Mouse (Mus musculus): ENCODE measurements around the gene Smad6. TPM values are rescaled to one million over a fixed set of nuclear protein-coding genes. Genes with fewer than 3 reads are reported as not detected.

Smad6 gene
- polyA plus RNA-seq, 1 experiment from 2014 or later, result 10.6 TPM

DNA sequence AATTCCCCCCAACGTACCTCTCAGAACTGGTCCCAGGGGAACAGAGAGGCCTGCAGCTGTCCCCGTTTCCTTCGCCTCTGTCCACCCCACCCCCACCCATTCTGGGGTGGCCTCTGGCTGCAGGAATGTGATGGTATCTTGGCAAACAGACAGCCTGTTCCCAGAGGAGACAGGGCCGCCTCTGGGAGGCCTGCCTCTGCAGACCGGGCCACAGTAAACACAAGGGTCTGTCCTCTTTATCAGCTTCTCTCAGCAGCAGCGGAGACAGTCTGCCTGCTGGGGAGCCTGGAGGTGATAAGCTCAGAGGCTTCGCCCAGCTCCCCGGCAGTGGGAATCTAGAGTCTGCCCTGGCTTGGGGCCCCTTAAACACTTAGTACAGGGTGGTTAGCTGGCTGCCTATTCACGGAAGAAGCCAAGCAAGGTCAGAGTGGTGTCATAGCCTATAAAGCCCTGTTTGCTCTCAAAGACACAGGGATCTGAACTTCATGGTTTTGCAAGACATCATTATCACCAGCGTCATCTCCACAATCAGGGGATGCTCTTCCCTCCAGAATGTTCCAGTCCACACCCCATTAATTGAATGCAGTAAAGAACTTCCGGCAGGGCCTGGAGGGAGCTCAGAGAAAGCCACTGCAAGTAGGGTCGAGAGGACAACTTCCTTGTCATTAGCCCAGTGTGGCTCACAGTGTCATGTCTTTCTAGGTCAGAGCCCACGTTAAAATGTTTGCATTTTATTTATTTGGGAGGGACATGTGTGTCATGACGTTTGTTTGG, 23.4 kb upstream of the Smad6 start:
- H3K4me3 ChIP-seq (replicated peaks; ENCODE audit: low read depth, low read length), result no peak overlapping the region
- peaks cover 18% of the 10 kb centered on the region for H3K4me1 ChIP-seq (replicated peaks; ENCODE audit: insufficient read depth, low read length)
- peak overlapping the region; percentile 86 for H3K27ac ChIP-seq
- H3K27me3 ChIP-seq (ENCODE audit: insufficient read depth, low read length), result no peaks in the 10 kb centered on the region
- no peak overlapping the region for H3K4me2 ChIP-seq (ENCODE audit: low read length)
- no peaks in the 10 kb centered on the region for H3K9me3 ChIP-seq (replicated peaks; ENCODE audit: low read length)
- peak; percentile 82 for DNase-seq (ENCODE audit: low spot score)
- WGBS, result 20% methylated on average over 14 of the region's 14 CpGs
- ATAC-seq (replicated peaks; ENCODE audit: low FRiP score, low read depth), result peak; percentile 62; the same call in 1 of the 2 replicates
- H3K36me3 ChIP-seq (ENCODE audit: insufficient read depth, low read length), result no peaks in the 10 kb centered on the region
- TF ChIP-seq CTCF (IDR thresholded peaks at IDR 0.05; ENCODE audit: low read depth), result peak; percentile 14; the same call in 1 of the 2 replicates
- H3K9ac ChIP-seq (ENCODE audit: low read depth, low read length), result no peak overlapping the region

DNA sequence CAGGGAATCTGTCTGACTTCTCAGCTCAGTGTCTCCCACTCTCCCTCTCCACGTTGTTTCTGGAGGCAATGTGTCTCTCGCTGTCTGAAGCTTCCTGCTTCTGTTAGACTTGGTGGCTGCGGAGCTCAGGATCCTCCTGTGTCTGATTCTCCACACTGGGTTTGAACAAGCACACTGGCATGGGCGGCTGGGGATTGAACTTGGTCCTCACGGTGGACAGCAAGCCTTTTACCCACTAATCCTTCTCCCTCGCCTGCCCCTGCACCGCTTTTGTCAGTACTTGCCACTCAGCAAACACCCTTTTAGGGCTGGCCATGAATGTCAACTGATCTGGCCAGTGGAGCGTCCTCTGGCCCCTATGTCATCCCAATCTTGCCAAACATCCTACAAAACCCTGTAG, 22.5 kb upstream of the Smad6 start:
- Histone ChIP-seq H3K4me1 (replicated peaks; ENCODE audit: insufficient read depth, low read length) (peaks cover 12% of the 10 kb centered on the region), H3K36me3 (ENCODE audit: insufficient read depth, low read length) (no peaks in the 10 kb centered on the region), H3K27me3 (ENCODE audit: insufficient read depth, low read length) (no peaks in the 10 kb centered on the region), H3K9ac (ENCODE audit: low read depth, low read length) (no peak overlapping the region), H3K4me2 (ENCODE audit: low read length) (no peak overlapping the region), H3K27ac (peak overlapping the region; percentile 86), H3K4me3 (replicated peaks; ENCODE audit: low read depth, low read length) (no peak overlapping the region), H3K9me3 (replicated peaks; ENCODE audit: low read length) (no peaks in the 10 kb centered on the region)
- no peak for ATAC-seq (replicated peaks; ENCODE audit: low FRiP score, low read depth)
- no peak for TF ChIP-seq CTCF (IDR thresholded peaks at IDR 0.05; ENCODE audit: low read depth)
- WGBS, result 76% methylated on average over 8 of the region's 8 CpGs
- no peak for DNase-seq (ENCODE audit: low spot score)

- TF ChIP-seq CTCF (IDR thresholded peaks at IDR 0.05; ENCODE audit: low read depth), result no peak
- Histone ChIP-seq H3K27me3 (ENCODE audit: insufficient read depth, low read length) (no peaks in the 10 kb centered on the region), H3K4me3 (replicated peaks; ENCODE audit: low read depth, low read length) (no peak overlapping the region), H3K4me1 (replicated peaks; ENCODE audit: insufficient read depth, low read length) (peaks cover 12% of the 10 kb centered on the region), H3K9ac (ENCODE audit: low read depth, low read length) (no peak overlapping the region), H3K27ac (no peak overlapping the region), H3K36me3 (ENCODE audit: insufficient read depth, low read length) (no peaks in the 10 kb centered on the region), H3K9me3 (replicated peaks; ENCODE audit: low read length) (no peaks in the 10 kb centered on the region), H3K4me2 (ENCODE audit: low read length) (no peak overlapping the region)
- ATAC-seq (replicated peaks; ENCODE audit: low FRiP score, low read depth) (no peak), DNase-seq (ENCODE audit: low spot score) (no peak)
- 77% methylated on average over 4 of the region's 4 CpGs for WGBS
Measured at GRCm38 (mm10) chr9:64042911-64043310, 21.1 kb upstream of the Smad6 start.

GRCm38 (mm10) chr9:64042216-64042615, 20.4 kb upstream of the Smad6 start:
- H3K4me2 ChIP-seq (ENCODE audit: low read length), result no peak overlapping the region
- no peak for DNase-seq (ENCODE audit: low spot score)
- no peak overlapping the region for H3K27ac ChIP-seq
- ATAC-seq (replicated peaks; ENCODE audit: low FRiP score, low read depth), result no peak
- no peaks in the 10 kb centered on the region for H3K9me3 ChIP-seq (replicated peaks; ENCODE audit: low read length)
- TF ChIP-seq CTCF (IDR thresholded peaks at IDR 0.05; ENCODE audit: low read depth), result no peak
- H3K4me1 ChIP-seq (replicated peaks; ENCODE audit: insufficient read depth, low read length), result peaks cover 12% of the 10 kb centered on the region
- no peaks in the 10 kb centered on the region for H3K36me3 ChIP-seq (ENCODE audit: insufficient read depth, low read length)
- 70% methylated on average over 8 of the region's 8 CpGs for WGBS
- H3K9ac ChIP-seq (ENCODE audit: low read depth, low read length), result no peak overlapping the region
- H3K27me3 ChIP-seq (ENCODE audit: insufficient read depth, low read length), result no peaks in the 10 kb centered on the region
- H3K4me3 ChIP-seq (replicated peaks; ENCODE audit: low read depth, low read length), result no peak overlapping the region

- WGBS, result 73% methylated on average over 6 of the region's 6 CpGs
- ATAC-seq (replicated peaks; ENCODE audit: low FRiP score, low read depth) (no peak), DNase-seq (ENCODE audit: low spot score) (no peak)
- no peaks in the 10 kb centered on the region for H3K36me3 ChIP-seq (ENCODE audit: insufficient read depth, low read length)
- no peak for TF ChIP-seq CTCF (IDR thresholded peaks at IDR 0.05; ENCODE audit: low read depth)
- no peak overlapping the region for H3K4me2 ChIP-seq (ENCODE audit: low read length)
- no peaks in the 10 kb centered on the region for H3K9me3 ChIP-seq (replicated peaks; ENCODE audit: low read length)
- H3K4me1 ChIP-seq (replicated peaks; ENCODE audit: insufficient read depth, low read length), result 0 out of 2 replicates have a peak, but pooled peaks cover 1% of the 10 kb centered on the region
- H3K27ac ChIP-seq, result no peak overlapping the region
- no peak overlapping the region for H3K4me3 ChIP-seq (replicated peaks; ENCODE audit: low read depth, low read length)
- no peaks in the 10 kb centered on the region for H3K27me3 ChIP-seq (ENCODE audit: insufficient read depth, low read length)
- H3K9ac ChIP-seq (ENCODE audit: low read depth, low read length), result no peak overlapping the region
Measured at GRCm38 (mm10) chr9:64029908-64030631, 8.2 kb upstream of the Smad6 start.

- H3K4me2 ChIP-seq (ENCODE audit: low read length), result no peak overlapping the region
- H3K4me3 ChIP-seq (replicated peaks; ENCODE audit: low read depth, low read length), result no peak overlapping the region
- H3K27ac ChIP-seq, result no peak overlapping the region
- H3K27me3 ChIP-seq (ENCODE audit: insufficient read depth, low read length), result no peaks in the 10 kb centered on the region
- ATAC-seq (replicated peaks; ENCODE audit: low FRiP score, low read depth), result no peak
- H3K4me1 ChIP-seq (replicated peaks; ENCODE audit: insufficient read depth, low read length), result 0 out of 2 replicates have a peak, but pooled peaks cover 10% of the 10 kb centered on the region
- no peak overlapping the region for H3K9ac ChIP-seq (ENCODE audit: low read depth, low read length)
- no peaks in the 10 kb centered on the region for H3K36me3 ChIP-seq (ENCODE audit: insufficient read depth, low read length)
- TF ChIP-seq CTCF (IDR thresholded peaks at IDR 0.05; ENCODE audit: low read depth), result peak; percentile 86
- H3K9me3 ChIP-seq (replicated peaks; ENCODE audit: low read length), result no peaks in the 10 kb centered on the region
- peak; percentile 77 for DNase-seq (ENCODE audit: low spot score)
- 8% methylated on average over 3 of the region's 3 CpGs for WGBS
Measured at GRCm38 (mm10) chr9:64025565-64025964, 3.7 kb upstream of the Smad6 start.
